Mouse (Mus musculus): Measurements from ENCODE around the gene Akr1b8. TPM values are rescaled to one million over a fixed set of nuclear protein-coding genes. Genes with fewer than 3 reads are reported as not detected.
"Not testable (repeated sequence)": the region's sequence is repeated elsewhere in the genome, so short reads cannot be mapped to it uniquely, and the experiment has no call there.

The Akr1b8 gene
- polyA plus RNA-seq, 1 experiment from 2014 or later = 9.0 TPM

- Histone ChIP-seq H3K9ac (no peak overlapping the region), H3K27ac (no peak overlapping the region), H3K4me1 (peaks cover 23% of the 10 kb centered on the region), H3K4me3 (no peak overlapping the region), H3K27me3 (no peaks in the 10 kb centered on the region), H3K36me3 (no peaks in the 10 kb centered on the region), H3K9me3 (no peaks in the 10 kb centered on the region), H3K4me2 (replicated peaks) (no peak overlapping the region)
- no peak for ATAC-seq (ENCODE audit: low FRiP score, low read depth)
- 91% methylated on average over 3 of the region's 3 CpGs for WGBS
Observed at GRCm38 (mm10) chr6:34352401-34352800, 1.5 kb upstream of the Akr1b8 start.

- Histone ChIP-seq H3K4me3 (no peak overlapping the region), H3K9me3 (no peaks in the 10 kb centered on the region), H3K4me1 (peaks cover 23% of the 10 kb centered on the region), H3K9ac (no peak overlapping the region), H3K36me3 (no peaks in the 10 kb centered on the region), H3K4me2 (replicated peaks) (peak overlapping the region; percentile 59), H3K27ac (peak overlapping the region; percentile 16; the same call in 1 of the 2 replicates), H3K27me3 (no peaks in the 10 kb centered on the region)
- peak; percentile 74 for ATAC-seq (ENCODE audit: low FRiP score, low read depth)
- WGBS = 66% methylated on average over 8 of the region's 8 CpGs
Observed at GRCm38 (mm10) chr6:34354354-34355348, 732 bp downstream of the Akr1b8 start.

DNA sequence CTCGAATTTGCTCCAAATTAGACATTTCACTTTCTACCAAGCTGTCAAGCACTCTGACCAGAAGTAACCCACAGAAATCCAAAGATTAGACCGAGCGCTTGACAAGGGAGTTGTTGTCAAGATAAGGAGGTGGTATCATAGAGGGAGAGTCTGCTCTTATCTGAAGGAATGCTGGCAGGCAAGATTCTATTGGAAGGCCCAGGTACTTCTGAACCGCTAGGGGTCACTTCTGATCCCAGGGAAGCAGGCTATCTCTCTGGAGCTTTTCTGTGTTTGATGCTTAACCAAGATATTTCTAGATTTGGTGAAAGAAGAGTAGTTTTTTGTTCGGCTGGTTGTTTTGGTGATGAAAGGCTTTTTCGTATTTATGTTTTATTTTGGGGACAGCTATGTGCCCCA, 1.4 kb downstream of the Akr1b8 start:
- no peak for ATAC-seq (ENCODE audit: low FRiP score, low read depth)
- 80% methylated on average over 6 of the region's 6 CpGs for WGBS

GRCm38 (mm10) chr6:34355841-34356240, 1.9 kb downstream of the Akr1b8 start:
- no peaks in the 10 kb centered on the region for H3K36me3 ChIP-seq
- H3K27ac ChIP-seq = no peak overlapping the region
- ATAC-seq (ENCODE audit: low FRiP score, low read depth) = no peak
- H3K4me3 ChIP-seq = no peak overlapping the region
- H3K9ac ChIP-seq = no peak overlapping the region
- 82% methylated on average over 9 of the region's 9 CpGs for WGBS
- no peak overlapping the region for H3K4me2 ChIP-seq (replicated peaks)
- no peaks in the 10 kb centered on the region for H3K27me3 ChIP-seq
- no peaks in the 10 kb centered on the region for H3K9me3 ChIP-seq
- H3K4me1 ChIP-seq = peaks cover 20% of the 10 kb centered on the region

More for the DNA sequence above, 1.4 kb downstream of the Akr1b8 start:
- Histone ChIP-seq H3K4me2 (replicated peaks) (no peak overlapping the region), H3K4me1 (peaks cover 23% of the 10 kb centered on the region), H3K27ac (no peak overlapping the region), H3K9ac (no peak overlapping the region), H3K9me3 (no peaks in the 10 kb centered on the region), H3K27me3 (no peaks in the 10 kb centered on the region), H3K4me3 (no peak overlapping the region), H3K36me3 (no peaks in the 10 kb centered on the region)

GRCm38 (mm10) chr6:34364217-34365136, 10.6 kb downstream of the Akr1b8 start:
- Histone ChIP-seq H3K9ac (no peak overlapping the region), H3K9me3 (no peaks in the 10 kb centered on the region), H3K4me3 (no peak overlapping the region), H3K4me1 (peaks cover 5% of the 10 kb centered on the region; the same call in 1 of the 2 replicates), H3K27me3 (no peaks in the 10 kb centered on the region), H3K36me3 (no peaks in the 10 kb centered on the region), H3K27ac (no peak overlapping the region), H3K4me2 (replicated peaks) (no peak overlapping the region)
- ATAC-seq (ENCODE audit: low FRiP score, low read depth) = no peak
- 86% methylated on average over 12 of the region's 12 CpGs for WGBS

- Histone ChIP-seq H3K9ac (no peak overlapping the region), H3K4me3 (no peak overlapping the region), H3K36me3 (no peaks in the 10 kb centered on the region), H3K9me3 (no peaks in the 10 kb centered on the region), H3K4me2 (replicated peaks) (no peak overlapping the region), H3K27ac (no peak overlapping the region), H3K27me3 (no peaks in the 10 kb centered on the region), H3K4me1 (peaks cover 5% of the 10 kb centered on the region; the same call in 1 of the 2 replicates)
- ATAC-seq (ENCODE audit: low FRiP score, low read depth) = no peak
- WGBS = 86% methylated on average over 9 of the region's 9 CpGs
Observed at GRCm38 (mm10) chr6:34367998-34368397, 14.1 kb downstream of the Akr1b8 start.

GRCm38 (mm10) chr6:34370081-34370480, 16.2 kb downstream of the Akr1b8 start:
- Histone ChIP-seq H3K4me1 (peaks cover 5% of the 10 kb centered on the region; the same call in 1 of the 2 replicates), H3K4me3 (no peak overlapping the region), H3K27ac (no peak overlapping the region), H3K36me3 (no peaks in the 10 kb centered on the region), H3K9ac (no peak overlapping the region), H3K9me3 (no peaks in the 10 kb centered on the region), H3K27me3 (no peaks in the 10 kb centered on the region), H3K4me2 (replicated peaks) (no peak overlapping the region)
- ATAC-seq (ENCODE audit: low FRiP score, low read depth) = no peak
- WGBS = 81% methylated on average over 8 of the region's 8 CpGs

DNA sequence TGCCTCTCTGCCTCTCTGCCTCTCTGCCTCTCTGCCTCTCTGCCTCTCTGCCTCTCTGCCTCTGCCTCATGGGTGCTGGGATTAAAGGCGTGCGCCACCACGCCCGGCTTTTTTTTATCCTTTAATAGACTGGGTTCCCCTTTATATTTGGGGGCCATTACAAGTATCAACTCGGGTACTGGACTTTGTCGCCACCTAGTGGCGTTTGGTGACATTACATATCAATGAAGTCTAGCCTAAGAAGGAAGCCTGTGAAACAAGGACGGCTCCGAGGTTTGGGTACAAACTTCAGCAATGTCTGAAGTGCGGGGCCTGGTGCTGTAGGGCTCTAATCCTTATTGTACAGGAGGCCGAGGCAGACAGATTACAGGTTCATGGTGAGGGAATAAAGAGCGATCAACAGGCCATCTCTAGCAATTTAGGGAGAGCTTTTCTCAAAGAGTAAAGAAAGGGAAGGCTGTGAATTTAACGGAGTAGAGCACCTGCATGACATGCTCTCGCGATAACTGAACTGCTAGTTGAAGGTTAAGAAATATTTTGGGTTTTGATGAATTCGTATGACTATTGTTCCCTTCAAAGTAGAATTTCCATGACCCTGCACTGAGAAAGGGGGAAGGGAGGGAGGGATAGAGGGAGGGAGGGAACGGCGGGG, 17.9 kb downstream of the Akr1b8 start:
- Histone ChIP-seq H3K27me3 (no peaks in the 10 kb centered on the region), H3K9me3 (no peaks in the 10 kb centered on the region), H3K4me2 (replicated peaks) (peak overlapping the region; percentile 48), H3K4me1 (peaks cover 5% of the 10 kb centered on the region; the same call in 1 of the 2 replicates), H3K9ac (no peak overlapping the region), H3K36me3 (no peaks in the 10 kb centered on the region), H3K4me3 (no peak overlapping the region), H3K27ac (no peak overlapping the region)
- WGBS = 23% methylated on average over 18 of the region's 18 CpGs
- ATAC-seq (ENCODE audit: low FRiP score, low read depth) = no peak

- 85% methylated on average over 7 of the region's 7 CpGs for WGBS
- H3K4me2 ChIP-seq (replicated peaks) = no peak overlapping the region
- no peaks in the 10 kb centered on the region for H3K27me3 ChIP-seq
- ATAC-seq (ENCODE audit: low FRiP score, low read depth) = no peak
- H3K27ac ChIP-seq = no peak overlapping the region
- H3K9ac ChIP-seq = no peak overlapping the region
- peaks cover 2% of the 10 kb centered on the region; the same call in 1 of the 2 replicates for H3K4me1 ChIP-seq
- H3K36me3 ChIP-seq = no peaks in the 10 kb centered on the region
- H3K4me3 ChIP-seq = no peak overlapping the region
- H3K9me3 ChIP-seq = no peaks in the 10 kb centered on the region
Observed at GRCm38 (mm10) chr6:34373841-34374240, 19.9 kb downstream of the Akr1b8 start.

DNA sequence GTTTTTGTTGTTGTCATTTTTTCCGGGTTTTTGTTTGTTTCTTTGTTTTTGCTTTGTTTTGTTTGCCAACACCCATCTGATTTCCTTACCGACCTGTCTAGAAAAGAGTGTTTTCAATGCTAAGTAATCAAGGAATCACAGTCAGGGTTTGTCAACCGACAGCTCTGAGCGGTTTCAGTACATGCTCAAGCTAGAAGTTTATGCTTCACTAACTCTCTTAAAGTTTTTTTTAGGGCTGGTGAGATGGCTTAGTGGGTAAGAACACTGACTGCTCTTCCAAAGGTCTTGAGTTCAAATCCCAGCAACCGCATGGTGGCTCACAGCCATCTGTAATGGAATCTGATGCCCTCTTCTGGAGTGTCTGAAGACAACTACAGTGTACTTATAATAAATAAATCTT, 22.0 kb downstream of the Akr1b8 start:
- H3K27ac ChIP-seq; H3K4me3 ChIP-seq; H3K9ac ChIP-seq; H3K4me2 ChIP-seq (replicated peaks); H3K36me3 ChIP-seq; H3K4me1 ChIP-seq; H3K9me3 ChIP-seq; H3K27me3 ChIP-seq; ATAC-seq (ENCODE audit: low FRiP score, low read depth): not testable (repeated sequence)
- 84% methylated on average over 5 of the region's 5 CpGs for WGBS

DNA sequence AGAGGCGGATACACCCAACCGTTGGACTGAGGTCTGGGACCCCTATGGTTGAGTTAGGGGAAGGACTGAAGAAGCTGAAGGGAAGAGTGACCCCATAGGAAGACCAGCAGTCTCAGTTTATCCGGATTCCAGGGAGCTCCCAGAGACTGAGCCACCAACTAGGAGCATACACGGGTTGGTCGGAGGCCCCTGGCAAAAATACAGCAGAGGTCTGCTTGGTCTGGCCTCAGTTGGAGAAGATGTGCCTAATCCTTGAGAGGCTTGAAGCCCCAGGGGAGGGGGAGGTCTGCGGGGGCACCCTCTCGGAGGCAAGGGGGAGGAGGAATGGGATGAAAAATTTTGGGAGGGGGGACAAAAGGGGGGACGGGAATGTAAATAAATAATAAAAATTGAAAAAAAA, 29.5 kb downstream of the Akr1b8 start:
- peak overlapping the region; percentile 80 for H3K4me2 ChIP-seq (replicated peaks)
- H3K4me3 ChIP-seq = no peak overlapping the region
- no peak for ATAC-seq (ENCODE audit: low FRiP score, low read depth)
- H3K36me3 ChIP-seq = no peaks in the 10 kb centered on the region
- no peak overlapping the region for H3K27ac ChIP-seq
- H3K27me3 ChIP-seq = no peaks in the 10 kb centered on the region
- H3K9me3 ChIP-seq = no peaks in the 10 kb centered on the region
- peaks cover 16% of the 10 kb centered on the region for H3K4me1 ChIP-seq
- H3K9ac ChIP-seq = no peak overlapping the region
- WGBS = 49% methylated on average over 8 of the region's 8 CpGs

All from limb, embryonic 13.5 days (tissue).